Mouse (Mus musculus) midbrain, postnatal 0 days (tissue): ENCODE measurements around the gene Ttyh2. TPM values are rescaled to one million over a fixed set of nuclear protein-coding genes. Genes with fewer than 3 reads are reported as not detected.

Experiments
- ATAC-seq: fragments of 200-750 bp; cut with Nextera tagmentation; 2 replicates; pipeline ENCODE4 v1.8.0; 2017; ENCODE audit warnings: moderate number of reproducible peaks, mild to moderate bottlenecking, moderate TSS enrichment, moderate library complexity; ENCODE audit not compliant: low FRiP score
- DNase-seq: peaks from one replicate; pipeline ENCODE4 v3.0.0-alpha.2; 2015; ENCODE audit warnings: low spot score
- H3K27ac ChIP-seq: fragments of 300-500 bp; sonication (generic); 2 replicates; pipeline ENCODE4 v1.5.1; 2014; ENCODE audit warnings: low read depth, mild to moderate bottlenecking, low read length, mixed read lengths
- H3K27me3 ChIP-seq: fragments of 300-500 bp; sonication (generic); 2 replicates; pipeline ENCODE4 v1.6.1; 2014; ENCODE audit warnings: low read length, control low read depth, mixed read lengths; ENCODE audit not compliant: insufficient read depth
- H3K36me3 ChIP-seq: fragments of 300-500 bp; sonication (generic); 2 replicates; pipeline ENCODE4 v1.6.1; 2014; ENCODE audit warnings: low read length, control low read depth, mixed read lengths; ENCODE audit not compliant: insufficient read depth
- H3K4me1 ChIP-seq: fragments of 300-500 bp; sonication (generic); 2 replicates; pipeline ENCODE4 v1.6.1; 2014; ENCODE audit warnings: mild to moderate bottlenecking, control low read depth, antibody characterized with exemption, low read length, mixed read lengths; ENCODE audit not compliant: insufficient read depth
- H3K4me2 ChIP-seq: fragments of 300-500 bp; sonication (generic); 2 replicates; pipeline ENCODE4 v1.6.1; 2014; ENCODE audit warnings: low read depth, mild to moderate bottlenecking, low read length, mixed read lengths; ENCODE audit not compliant: poor library complexity, severe bottlenecking
- H3K4me3 ChIP-seq: fragments of 300-500 bp; sonication (generic); 2 replicates; pipeline ENCODE4 v1.5.1; 2014; ENCODE audit warnings: low read depth, mild to moderate bottlenecking, low read length, moderate library complexity
- H3K9ac ChIP-seq: fragments of 300-500 bp; sonication (generic); replicated peaks from 2 replicates; pipeline ENCODE4 v1.6.1; 2014; ENCODE audit warnings: mild to moderate bottlenecking, low read length, moderate library complexity, mixed read lengths; ENCODE audit not compliant: poor library complexity, severe bottlenecking
- H3K9me3 ChIP-seq: fragments of 300-500 bp; sonication (generic); 2 replicates; pipeline ENCODE4 v1.6.1; 2016; ENCODE audit warnings: low read length, control low read depth
- CTCF ChIP-seq: IDR thresholded peaks from 2 replicates; pipeline ENCODE4 v1.5.1; 2016; ENCODE audit warnings: antibody characterized with exemption, mild to moderate bottlenecking
- WGBS: fragments of 180-500 bp; shearing (Covaris S2); extraction: QIAGEN DNeasy Blood & Tissue Kit; methylation state at CpG from one replicate; pipeline ENCODE4 v1.1.7; 2014; 5-methylcytosine and 5-hydroxymethylcytosine counted together
- polyA plus RNA-seq: library from polyadenylated mRNA; unstranded; fragments of >200 nt; fragmentation: Nextera tagmentation; extraction: Ambion mirVana; gene quantifications from 2 replicates; pipeline ENCODE4 v1.2.1, GENCODE M21; 2015
- total RNA-seq: library from RNA; depleted of rRNA; stranded (reverse); fragments of >200 nt; gene quantifications from 2 replicates; pipeline ENCODE4 v1.2.3, GENCODE M21; 2014

Ttyh2 gene
- total and polyA plus RNA-seq, 2 experiments from 2014 or later: 27.1 to 58.2 TPM

DNA sequence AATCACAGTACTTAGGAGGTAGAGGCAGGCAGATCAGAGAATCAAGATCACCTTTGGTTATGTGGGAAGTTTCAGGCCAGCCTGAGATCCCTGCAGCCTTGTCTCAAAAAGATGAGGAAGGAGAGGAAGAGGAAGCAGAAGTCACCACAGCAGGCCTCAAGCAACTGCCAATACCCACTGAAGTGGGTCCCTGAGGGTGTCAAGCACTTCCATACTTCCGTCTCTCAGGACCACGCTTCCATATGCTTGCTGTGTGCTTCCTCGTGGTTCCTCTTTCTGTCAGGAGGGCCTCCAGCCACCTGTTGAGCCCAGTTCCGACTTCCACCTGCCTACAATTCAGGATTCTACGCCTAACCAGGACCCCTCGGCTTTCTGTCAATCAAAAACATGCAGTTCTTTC is 21.6 kb upstream of the Ttyh2 start:
- 81% methylated on average over 6 of the region's 6 CpGs for WGBS
- Histone ChIP-seq H3K36me3 (no peaks in the 10 kb centered on the region), H3K4me2 (no peak overlapping the region), H3K4me1 (peaks cover 4% of the 10 kb centered on the region; the same call in 1 of the 2 replicates), H3K27me3 (0 out of 2 replicates have a peak, but pooled peaks cover 4% of the 10 kb centered on the region), H3K9me3 (no peaks in the 10 kb centered on the region), H3K27ac (no peak overlapping the region), H3K9ac (no peak overlapping the region), H3K4me3 (no peak overlapping the region)
- ATAC-seq (no peak), DNase-seq (no peak)
- TF ChIP-seq CTCF: no peak

DNA sequence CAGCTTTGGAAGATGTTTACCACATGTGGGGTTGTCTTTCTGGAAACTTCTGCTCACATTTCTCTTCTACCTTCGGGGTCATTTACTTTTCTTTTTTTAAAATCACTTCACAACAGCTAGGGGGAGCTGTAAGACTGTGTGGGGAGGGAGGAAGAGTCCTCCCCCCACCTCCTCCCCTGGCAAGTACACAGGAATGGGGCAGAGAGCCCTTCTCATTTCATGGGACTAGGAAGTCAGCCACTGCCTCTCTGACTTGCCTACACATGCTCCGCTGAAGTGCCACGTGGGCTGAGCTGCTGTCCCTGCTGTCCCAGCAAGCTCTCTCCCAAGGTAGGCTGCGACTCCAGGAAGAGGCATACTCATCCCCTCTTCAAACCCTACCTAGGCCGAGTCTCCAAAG is 20.7 kb upstream of the Ttyh2 start:
- Histone ChIP-seq H3K27me3 (0 out of 2 replicates have a peak, but pooled peaks cover 4% of the 10 kb centered on the region), H3K27ac (no peak overlapping the region), H3K4me3 (no peak overlapping the region), H3K9ac (no peak overlapping the region), H3K4me1 (peaks cover 4% of the 10 kb centered on the region; the same call in 1 of the 2 replicates), H3K9me3 (no peaks in the 10 kb centered on the region), H3K4me2 (no peak overlapping the region), H3K36me3 (no peaks in the 10 kb centered on the region)
- no peak for DNase-seq
- no peak for ATAC-seq
- 63% methylated on average over 5 of the region's 5 CpGs for WGBS
- peak; percentile 33 for TF ChIP-seq CTCF

DNA sequence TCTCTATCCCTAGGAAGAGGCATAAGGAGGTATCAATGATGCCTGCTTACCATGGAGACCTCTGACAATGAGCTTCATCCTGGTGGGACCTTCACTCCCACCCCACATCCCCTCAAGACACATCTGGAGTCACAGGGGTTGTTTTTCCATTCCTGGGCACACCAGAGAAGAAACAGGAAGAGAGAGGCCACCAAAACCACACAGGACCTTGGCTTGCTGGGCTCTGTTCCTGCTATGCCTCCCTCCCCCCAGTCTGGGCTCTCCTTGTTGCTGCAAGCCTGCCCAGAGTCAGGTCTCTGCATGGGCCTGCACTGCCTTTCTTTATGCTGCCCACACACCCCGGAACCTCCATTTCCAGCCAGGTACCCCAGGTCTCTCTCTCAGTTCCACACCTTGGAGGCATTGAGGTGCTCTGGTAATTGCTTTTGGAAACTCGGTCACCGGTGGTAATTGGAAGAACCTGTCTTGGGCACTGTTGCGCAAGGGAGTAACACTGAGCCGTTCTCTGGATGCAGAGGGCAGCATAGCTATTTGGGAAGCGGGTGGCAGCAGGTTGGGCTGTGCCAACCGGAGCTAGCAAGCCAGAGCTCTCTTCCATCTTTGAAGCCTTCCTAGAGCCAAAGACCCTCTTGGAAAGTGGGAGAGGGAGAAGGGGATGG is 19.8 kb upstream of the Ttyh2 start:
- H3K4me1 ChIP-seq: peaks cover 4% of the 10 kb centered on the region; the same call in 1 of the 2 replicates
- no peaks in the 10 kb centered on the region for H3K36me3 ChIP-seq
- TF ChIP-seq CTCF: no peak
- H3K9me3 ChIP-seq: no peaks in the 10 kb centered on the region
- no peak for DNase-seq
- 89% methylated on average over 7 of the region's 7 CpGs for WGBS
- ATAC-seq: no peak
- H3K27ac ChIP-seq: no peak overlapping the region
- H3K27me3 ChIP-seq: 0 out of 2 replicates have a peak, but pooled peaks cover 4% of the 10 kb centered on the region
- no peak overlapping the region for H3K4me2 ChIP-seq
- no peak overlapping the region for H3K4me3 ChIP-seq
- H3K9ac ChIP-seq: no peak overlapping the region

DNA sequence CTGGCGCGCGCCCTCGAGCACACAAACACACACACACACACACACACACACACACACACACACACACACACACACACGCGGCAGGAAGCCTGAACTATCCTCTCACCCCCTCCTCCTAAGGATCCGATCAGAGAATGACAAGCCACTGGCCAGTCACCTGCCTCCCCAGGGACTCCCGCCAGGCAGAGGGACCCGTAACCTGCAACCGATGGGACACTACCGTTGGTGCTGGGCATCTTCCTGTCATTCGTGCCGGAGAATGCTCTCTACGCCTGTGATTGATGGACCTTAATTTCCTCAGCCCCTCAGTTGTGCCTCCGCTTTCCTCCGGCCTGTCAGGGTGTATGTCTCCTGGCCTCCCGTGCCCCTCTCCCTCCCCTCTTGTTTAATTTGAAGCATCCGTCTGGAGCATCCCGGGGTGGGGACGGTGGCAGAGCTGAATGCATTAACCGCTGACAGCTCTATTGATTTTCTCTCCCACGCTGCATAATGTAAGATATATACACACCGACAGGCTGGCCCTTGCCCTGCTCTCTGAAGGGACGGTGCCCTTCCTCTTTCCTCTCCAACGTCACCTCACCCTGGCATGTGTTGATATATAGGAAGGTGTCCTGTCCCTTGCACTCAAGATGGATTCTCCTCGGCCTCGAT is 18.1 kb upstream of the Ttyh2 start:
- DNase-seq (no peak), ATAC-seq (no peak)
- Histone ChIP-seq H3K27me3 (0 out of 2 replicates have a peak, but pooled peaks cover 4% of the 10 kb centered on the region), H3K4me2 (no peak overlapping the region), H3K27ac (no peak overlapping the region), H3K4me3 (no peak overlapping the region), H3K4me1 (peaks cover 4% of the 10 kb centered on the region; the same call in 1 of the 2 replicates), H3K9ac (0 out of 2 replicates have a peak overlapping the region, but pooled peaks have one; percentile 24), H3K9me3 (no peaks in the 10 kb centered on the region), H3K36me3 (no peaks in the 10 kb centered on the region)
- TF ChIP-seq CTCF: no peak
- 41% methylated on average over 25 of the region's 27 CpGs for WGBS

DNA sequence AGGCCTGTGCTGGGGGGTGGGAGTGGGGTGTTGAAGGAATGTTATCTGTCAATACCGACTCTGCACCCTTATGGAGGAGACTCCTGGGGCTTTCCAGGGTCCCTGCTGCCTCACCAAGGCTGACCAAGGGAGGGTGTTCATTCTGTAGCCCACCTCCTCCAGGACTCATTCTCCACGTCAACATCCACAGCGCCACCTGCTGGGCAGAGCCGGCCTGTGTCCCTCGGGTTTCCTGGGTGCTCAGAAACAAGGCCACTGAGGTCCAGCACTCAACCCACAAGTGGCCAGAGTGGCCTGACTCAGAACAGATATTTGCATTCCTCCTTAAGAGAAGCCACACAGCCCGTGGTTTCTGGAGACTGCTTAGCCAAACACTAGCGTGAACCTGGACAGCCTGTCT is 17.5 kb upstream of the Ttyh2 start:
- ATAC-seq: peak; percentile 34; the same call in 1 of the 2 replicates
- Histone ChIP-seq H3K9me3 (no peaks in the 10 kb centered on the region), H3K4me1 (no peaks in the 10 kb centered on the region), H3K36me3 (no peaks in the 10 kb centered on the region), H3K27ac (no peak overlapping the region), H3K9ac (no peak overlapping the region), H3K4me3 (no peak overlapping the region), H3K4me2 (no peak overlapping the region), H3K27me3 (no peaks in the 10 kb centered on the region)
- 24% methylated on average over 7 of the region's 7 CpGs for WGBS
- DNase-seq: peak; percentile 71
- TF ChIP-seq CTCF: peak; percentile 84

DNA sequence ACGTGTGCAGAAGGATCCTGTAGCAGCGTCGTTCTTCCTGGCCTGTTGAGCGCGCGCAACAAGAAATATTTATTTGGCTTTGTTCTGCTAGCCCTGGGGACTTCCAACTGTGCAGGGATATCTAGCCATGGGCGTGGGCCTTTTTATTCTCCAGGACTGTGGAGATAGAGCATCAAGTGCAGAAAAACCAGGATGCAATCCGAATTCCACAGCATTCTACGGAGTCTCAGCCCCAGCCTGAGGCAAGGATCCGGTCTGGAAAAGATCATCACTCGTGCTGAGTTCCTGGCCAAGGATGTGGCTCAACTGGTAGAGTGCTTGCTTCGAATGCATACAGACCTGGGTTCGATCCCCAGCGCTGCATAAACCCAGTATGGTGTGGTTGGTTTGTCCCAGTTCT is 13.1 kb upstream of the Ttyh2 start:
- ATAC-seq: no peak

More for the DNA sequence above, 13.1 kb upstream of the Ttyh2 start:
- 87% methylated on average over 14 of the region's 14 CpGs for WGBS
- Histone ChIP-seq H3K9me3 (no peaks in the 10 kb centered on the region), H3K9ac (no peak overlapping the region), H3K27me3 (no peaks in the 10 kb centered on the region), H3K36me3 (no peaks in the 10 kb centered on the region), H3K4me3 (no peak overlapping the region), H3K4me1 (no peaks in the 10 kb centered on the region), H3K27ac (no peak overlapping the region), H3K4me2 (no peak overlapping the region)
- TF ChIP-seq CTCF: no peak
- no peak for DNase-seq
